Mouse (Mus musculus): ENCODE data around the gene Ttc30a2.

The Ttc30a2 gene

GRCm38 (mm10) chr2:75977752-75978368 lies at the start of gene Ttc30a2:
Gene Ttc30a2, minus strand, starts transcription at chr2:75978170.
- peak; percentile 54 to 68 for DNase-seq

DNA sequence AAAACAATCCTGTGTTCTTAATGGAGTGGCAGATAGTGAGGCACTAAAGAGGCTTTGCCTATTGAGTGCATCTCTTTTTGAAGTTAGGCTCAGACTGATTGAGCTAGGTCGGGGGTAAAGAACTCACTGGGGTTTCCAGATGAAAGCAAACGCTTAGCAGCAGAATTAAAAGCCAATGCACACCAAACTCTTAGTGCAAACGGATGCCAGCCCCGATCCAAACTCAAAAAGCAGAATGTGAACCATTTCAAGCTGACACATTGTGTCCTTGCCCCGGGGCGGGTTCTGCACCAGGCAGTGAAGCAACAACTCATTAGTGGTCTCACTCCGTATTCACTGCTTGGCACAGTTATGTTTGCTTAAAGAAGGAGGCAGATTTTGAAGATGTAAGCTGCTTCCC lies 38.9 kb upstream of the Ttc30a2 start:
- DNase-seq: peak in 1 of 2 experiments; percentile 28

DNA sequence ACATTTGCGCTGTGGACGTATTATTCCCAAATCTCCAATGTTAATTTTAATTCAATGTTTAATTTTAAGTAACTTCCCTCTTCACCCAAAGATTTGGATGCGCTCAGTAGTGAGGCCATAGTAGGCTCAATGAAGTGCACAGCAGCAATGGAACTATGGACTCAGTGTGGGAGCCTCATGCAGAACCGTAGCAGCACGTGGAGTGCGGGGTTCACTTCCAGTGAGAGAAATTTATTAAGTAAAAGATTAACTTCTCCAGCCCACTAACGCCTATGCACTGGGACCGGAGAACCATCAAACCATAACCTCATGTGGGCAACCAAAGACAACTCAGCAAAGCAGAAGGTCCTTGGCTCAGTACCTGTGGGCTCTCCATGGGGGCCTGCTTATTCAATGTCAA lies 38.2 kb upstream of the Ttc30a2 start:
- no peak for DNase-seq

GRCm38 (mm10) chr2:76015460-76015859 lies 37.5 kb upstream of the Ttc30a2 start:
- no peak for DNase-seq

DNA sequence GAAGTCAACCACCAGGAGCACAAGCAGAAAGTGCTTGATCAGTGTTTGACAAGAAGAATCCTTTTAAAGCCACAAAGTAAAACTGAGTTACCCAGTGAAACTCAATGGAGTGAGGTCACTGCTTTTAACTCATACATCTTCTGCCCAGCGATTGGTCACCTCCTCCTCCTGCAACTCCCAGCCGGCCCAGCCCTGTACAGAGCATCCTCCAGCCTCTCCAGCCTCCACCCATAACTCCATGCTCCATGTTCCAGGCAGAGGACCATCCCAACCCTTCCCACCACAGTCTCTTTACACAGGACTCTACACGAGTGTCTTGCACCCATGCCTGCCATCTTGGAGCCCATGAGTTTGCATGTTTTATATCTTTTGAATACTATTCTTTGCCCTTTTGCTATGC lies 36.7 kb upstream of the Ttc30a2 start:
- no peak for DNase-seq

GRCm38 (mm10) chr2:76006194-76006593 lies 28.2 kb upstream of the Ttc30a2 start:
- DNase-seq: no peak

- no peak for DNase-seq
These were observed 24.9 kb upstream of the Ttc30a2 start for GRCm38 (mm10) chr2:76002899-76003298.

GRCm38 (mm10) chr2:76001392-76001791 lies 23.4 kb upstream of the Ttc30a2 start:
- DNase-seq: peak; percentile 57 to 75

DNA sequence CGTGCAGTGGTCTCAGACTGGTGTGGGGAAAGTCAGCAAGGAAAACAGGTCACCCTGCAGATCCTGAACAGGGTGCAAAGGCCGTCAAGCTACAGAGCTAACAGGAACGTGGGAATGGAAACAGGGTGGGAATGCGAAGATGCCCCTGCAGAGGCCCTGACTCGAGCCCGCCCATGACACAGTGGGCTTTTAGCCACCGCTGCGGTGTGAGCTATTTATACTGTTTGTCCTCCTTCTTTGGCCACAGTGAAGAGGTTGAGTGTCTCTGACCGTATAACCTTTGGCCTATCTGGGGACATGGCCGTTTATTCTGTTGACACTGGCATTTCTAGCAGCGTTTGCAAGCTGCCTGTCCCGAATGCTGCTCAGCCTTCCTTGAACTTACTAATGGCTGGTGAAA lies 21.7 kb upstream of the Ttc30a2 start:
- no peak for DNase-seq

DNA sequence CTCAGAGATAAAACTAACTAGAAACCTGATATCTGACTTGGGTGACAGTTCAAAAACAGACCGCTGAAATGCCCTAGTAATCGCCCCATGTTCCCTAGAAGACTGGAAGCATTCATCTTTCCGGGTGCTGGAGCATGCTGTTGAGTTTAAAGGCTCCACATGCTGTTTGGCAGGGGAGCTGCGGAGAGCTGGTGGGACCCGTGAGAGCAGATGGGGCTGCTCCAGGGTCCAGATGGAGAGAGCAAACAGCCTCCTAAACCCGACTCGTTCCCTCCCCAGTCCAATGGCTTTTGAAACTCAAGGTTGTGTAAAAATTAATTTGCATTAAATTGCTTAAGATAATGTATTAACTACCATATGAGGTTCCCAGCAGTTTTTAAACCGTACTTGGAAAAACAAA lies 20.7 kb upstream of the Ttc30a2 start:
- DNase-seq: peak in 1 of 2 experiments; percentile 57

- DNase-seq: peak in 1 of 2 experiments; percentile 29
These were observed 19.8 kb upstream of the Ttc30a2 start for GRCm38 (mm10) chr2:75997726-75998125.

- no peak for DNase-seq
These were observed 16.9 kb upstream of the Ttc30a2 start for GRCm38 (mm10) chr2:75994841-75995240.

DNA sequence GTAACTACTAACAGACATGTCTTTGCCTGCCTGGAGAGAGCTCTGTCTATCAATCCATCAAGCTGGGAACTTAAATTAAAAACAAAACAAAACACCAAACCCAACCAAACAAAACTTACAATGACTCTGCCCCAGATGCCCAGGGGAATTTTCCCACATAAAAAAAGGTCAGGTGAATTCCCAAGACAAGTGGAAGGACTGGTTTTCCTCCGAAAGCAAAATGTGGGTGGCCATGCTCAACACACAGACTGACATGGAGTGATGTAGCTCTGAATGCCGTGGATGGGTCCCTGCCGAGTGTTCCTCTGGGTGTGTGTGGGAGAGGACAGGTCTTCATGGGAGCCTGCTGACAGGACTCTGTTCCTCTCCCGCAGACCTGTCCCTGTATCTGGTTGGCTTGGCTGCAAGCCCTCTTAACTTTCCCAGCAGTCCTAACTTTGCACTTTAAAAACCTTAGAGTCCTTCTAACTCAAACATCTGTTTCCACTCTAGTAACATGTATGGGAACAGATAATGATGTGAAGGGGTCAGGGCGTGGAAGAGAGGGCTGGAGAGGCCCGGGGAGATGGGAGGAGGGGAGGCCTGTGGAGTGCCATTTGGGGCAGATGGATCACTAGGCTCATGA lies 13.7 kb upstream of the Ttc30a2 start:
- peak in 1 of 2 experiments; percentile 63 for DNase-seq

- peak; percentile 81 to 84 for DNase-seq
These were observed 13.0 kb upstream of the Ttc30a2 start for GRCm38 (mm10) chr2:75990885-75991539.

DNA sequence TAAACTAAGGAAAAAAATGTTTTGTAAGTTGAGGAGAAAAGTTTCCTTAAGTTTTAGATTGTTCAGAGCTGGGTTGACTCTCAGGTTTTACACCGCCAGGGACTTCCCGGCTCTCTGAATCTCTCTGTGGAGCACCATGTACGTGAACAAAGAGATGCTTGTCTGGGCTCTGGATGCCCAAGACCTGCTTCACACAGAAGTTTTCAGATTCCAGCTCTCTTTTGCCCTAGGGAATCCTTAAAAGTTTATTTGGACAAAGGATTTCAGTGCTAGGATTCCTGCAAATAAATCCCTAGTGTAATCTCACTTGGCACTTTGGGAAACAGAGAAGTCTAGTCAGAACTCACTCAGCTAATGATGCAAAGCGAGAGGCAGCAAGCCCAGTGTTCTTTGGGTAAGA lies 11.7 kb upstream of the Ttc30a2 start:
- DNase-seq: no peak

GRCm38 (mm10) chr2:75988779-75989363 lies 10.9 kb upstream of the Ttc30a2 start:
- no peak for DNase-seq

- DNase-seq: no peak
These were observed 10.4 kb upstream of the Ttc30a2 start for GRCm38 (mm10) chr2:75988378-75988777.

- no peak for DNase-seq
These were observed 9.8 kb upstream of the Ttc30a2 start for GRCm38 (mm10) chr2:75987739-75988138.

DNA sequence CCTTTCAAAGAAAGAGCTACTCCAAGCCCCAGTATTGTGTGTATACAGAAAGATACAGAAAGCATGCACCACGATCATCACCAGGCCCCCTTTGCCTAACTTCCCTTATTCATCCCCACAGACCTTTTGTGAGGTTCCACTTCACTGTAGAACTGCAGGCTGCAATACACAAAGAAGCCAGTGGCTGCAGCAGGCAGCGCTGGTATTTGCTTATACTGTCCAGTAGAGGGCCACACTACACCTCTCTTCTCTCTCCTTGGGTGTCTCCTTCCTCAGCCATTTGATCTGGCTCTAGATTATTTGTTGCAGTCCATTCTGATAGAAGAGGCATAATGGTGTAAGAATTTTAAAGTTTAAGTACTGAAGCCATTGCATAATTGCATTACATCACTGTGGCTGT lies 7.2 kb upstream of the Ttc30a2 start:
- DNase-seq: peak; percentile 72

DNA sequence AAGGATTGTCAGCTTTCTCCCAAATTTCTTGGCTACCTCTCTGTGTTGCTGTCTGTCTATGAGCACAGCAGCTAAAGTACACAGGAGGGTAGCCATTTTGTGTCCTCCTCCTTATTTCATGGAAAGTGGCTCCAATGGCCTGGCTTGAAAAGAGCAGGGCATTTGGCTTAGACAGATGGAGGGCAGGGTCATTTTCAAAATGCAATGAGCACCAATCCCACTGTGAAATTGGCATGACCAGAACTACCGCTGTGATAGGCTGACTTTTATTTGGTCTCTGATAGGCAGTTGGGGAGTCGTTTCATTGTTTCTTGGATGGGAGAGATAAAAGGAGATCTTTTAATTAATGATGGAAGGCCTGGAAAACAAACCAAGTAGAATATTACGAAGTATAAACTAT lies 5.9 kb upstream of the Ttc30a2 start:
- DNase-seq: no peak

DNA sequence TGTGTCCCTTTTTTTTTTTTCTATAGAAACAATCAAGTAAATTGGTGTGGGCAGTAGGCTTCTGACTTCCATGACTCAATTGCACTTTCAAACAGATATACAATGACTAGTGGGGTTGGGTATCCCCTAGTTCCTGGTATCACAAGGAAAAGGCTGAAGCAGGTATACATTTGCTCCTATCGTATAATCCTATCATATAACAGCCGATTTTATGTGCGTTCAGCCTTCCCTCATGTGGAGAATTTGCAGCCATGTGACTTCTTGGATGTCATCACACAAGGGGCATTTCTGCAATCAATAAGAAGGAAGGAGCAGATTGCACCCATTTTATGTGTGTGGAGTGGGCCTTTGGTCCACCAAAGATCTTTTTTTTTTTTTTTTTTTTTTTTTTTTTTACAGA lies 5.1 kb upstream of the Ttc30a2 start:
- DNase-seq: no peak

DNA sequence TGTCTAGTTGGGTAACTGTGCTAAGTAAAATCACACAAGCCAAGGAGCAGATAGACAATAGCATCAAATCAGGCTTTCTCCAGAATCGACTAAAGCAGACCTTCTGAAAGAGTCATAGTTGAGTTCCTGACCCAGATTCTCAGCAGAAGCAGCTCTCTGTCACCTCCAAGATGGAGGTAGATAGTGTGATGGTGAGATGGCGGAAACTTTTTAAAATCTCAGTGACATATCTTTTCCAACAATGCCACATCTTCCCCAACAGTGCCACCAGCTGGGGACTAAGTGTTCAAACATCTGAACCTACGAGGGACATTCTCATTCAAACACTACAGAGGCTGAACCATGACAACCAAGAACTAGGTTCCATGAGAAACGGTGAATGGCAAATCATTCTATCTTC lies 4.7 kb upstream of the Ttc30a2 start:
- DNase-seq: no peak

DNA sequence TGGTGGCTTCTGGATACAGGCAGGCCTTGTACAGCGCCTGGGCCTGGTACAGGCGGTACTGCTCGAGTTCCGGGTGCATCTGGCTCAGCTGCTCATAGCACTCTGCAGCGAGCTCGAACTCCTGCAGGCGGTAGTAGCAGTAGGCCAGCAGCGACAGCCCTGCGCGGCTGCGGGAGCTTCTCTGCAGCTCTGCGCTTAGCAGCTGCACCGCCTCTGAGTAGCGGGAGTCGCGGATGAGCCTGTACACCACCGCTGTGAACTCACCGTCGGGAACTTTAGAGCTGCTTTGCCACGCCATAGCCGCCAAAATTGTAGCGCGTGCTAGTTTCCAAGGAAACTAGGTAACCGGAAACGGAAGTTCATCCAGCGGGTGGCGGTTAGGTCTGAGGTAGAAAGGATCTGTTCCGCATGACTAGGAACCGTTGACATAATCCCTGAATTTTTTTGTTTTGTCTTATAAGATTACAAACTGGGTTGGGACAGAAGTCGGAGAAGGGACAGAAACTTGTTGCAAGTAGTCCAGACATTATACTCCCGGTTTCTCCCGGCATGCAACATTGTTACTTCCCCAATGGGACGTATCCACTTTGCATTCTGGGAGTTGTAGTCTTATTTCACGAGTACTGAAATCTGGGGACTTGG lies 3.6 kb upstream of the Ttc30a2 start, which contains the start of gene Ttc30a1:
Ttc30a1 (minus strand) TSS at position 528 of the 642 bp plus-strand sequence.
- DNase-seq: peak; percentile 72 to 79

Data from lung, postnatal 4 days (tissue).